Mouse (Mus musculus) spleen, adult 2 months (tissue): Measurements from ENCODE around the gene Phf21b. TPM values are rescaled to one million over a fixed set of nuclear protein-coding genes. Genes with fewer than 3 reads are reported as not detected.

Source experiments
- DNase-seq, 2 experiments: peaks; one replicate each; pipeline versions ENCODE4 v3.0.0 to v3.0.0-alpha.2; 2012 to 2021; ENCODE audit warnings: low spot score in 2 of 2, low read depth in 1 of 2
- H3K27ac ChIP-seq: fragments of 200-500 bp; 2 replicates; pipeline ENCODE4 v1.5.1; 2012; ENCODE audit warnings: low read length, inconsistent platforms; ENCODE audit not compliant: insufficient read depth
- H3K27me3 ChIP-seq: fragments of 200-500 bp; 2 replicates; pipeline ENCODE4 v1.6.1; 2012; ENCODE audit warnings: mild to moderate bottlenecking, moderate library complexity, low read length, inconsistent platforms; ENCODE audit not compliant: control insufficient read depth, insufficient read depth
- H3K36me3 ChIP-seq: fragments of 200-500 bp; 2 replicates; pipeline ENCODE4 v1.6.1; 2012; ENCODE audit warnings: mild to moderate bottlenecking, low read length, inconsistent platforms; ENCODE audit not compliant: control insufficient read depth, insufficient read depth
- H3K4me1 ChIP-seq: fragments of 200-500 bp; 2 replicates; pipeline ENCODE4 v1.6.1; 2011; ENCODE audit warnings: inconsistent platforms; ENCODE audit not compliant: control insufficient read depth, insufficient read depth, insufficient read length
- H3K4me3 ChIP-seq: fragments of 200-500 bp; 2 replicates; pipeline ENCODE4 v1.5.1; 2011; ENCODE audit warnings: mild to moderate bottlenecking, inconsistent platforms; ENCODE audit not compliant: insufficient read depth, insufficient read length; ENCODE audit errors: extremely low read depth
- CTCF ChIP-seq: fragments of 200-500 bp; IDR thresholded peaks from 2 replicates; pipeline ENCODE4 v1.5.1; 2011; ENCODE audit warnings: mild to moderate bottlenecking, inconsistent platforms; ENCODE audit not compliant: insufficient read depth, insufficient read length, insufficient replicate concordance; ENCODE audit errors: extremely low read depth
- POLR2A ChIP-seq: fragments of 200-500 bp; IDR thresholded peaks from 2 replicates; pipeline ENCODE4 v1.6.1; 2011; ENCODE audit warnings: low read depth, low read length, inconsistent platforms
- WGBS: fragments of 180-500 bp; shearing (Covaris S2); methylation state at CpG from one replicate; pipeline ENCODE4 v1.1.7; 2018; 5-methylcytosine and 5-hydroxymethylcytosine counted together
- polyA plus RNA-seq: library from polyadenylated mRNA; depleted of rRNA; stranded (reverse); fragments of >200 nt; gene quantifications from 2 replicates; pipeline ENCODE4 v1.2.3, GENCODE M21; 2012; rRNA removed

Phf21b gene
- polyA plus RNA-seq, 1 experiment, result 2.1 TPM

- no peak for DNase-seq
- WGBS, result 73% methylated on average over 3 of the region's 3 CpGs
- Histone ChIP-seq H3K27ac (no peak overlapping the region), H3K36me3 (no peaks in the 10 kb centered on the region), H3K4me3 (no peak overlapping the region), H3K27me3 (no peaks in the 10 kb centered on the region), H3K4me1 (no peaks in the 10 kb centered on the region)
- no peak for TF ChIP-seq CTCF
- no peak for TF ChIP-seq POLR2A
Observed at GRCm38 (mm10) chr15:84741573-84741972, 114.3 kb downstream of the Phf21b start.

- H3K27me3 ChIP-seq, result no peaks in the 10 kb centered on the region
- no peaks in the 10 kb centered on the region for H3K4me1 ChIP-seq
- no peak overlapping the region for H3K4me3 ChIP-seq
- 91% methylated on average over 7 of the region's 7 CpGs for WGBS
- H3K36me3 ChIP-seq, result no peaks in the 10 kb centered on the region
- DNase-seq, result no peak
- no peak overlapping the region for H3K27ac ChIP-seq
- TF ChIP-seq POLR2A (no peak), CTCF (no peak)
Observed at GRCm38 (mm10) chr15:84738246-84738645, 117.6 kb downstream of the Phf21b start.

- Histone ChIP-seq H3K36me3 (no peaks in the 10 kb centered on the region), H3K4me1 (no peaks in the 10 kb centered on the region), H3K27me3 (no peaks in the 10 kb centered on the region), H3K4me3 (no peak overlapping the region), H3K27ac (no peak overlapping the region)
- no peak for TF ChIP-seq POLR2A
- TF ChIP-seq CTCF, result no peak
- WGBS, result 29% methylated on average over 2 of the region's 4 CpGs
- DNase-seq, result no peak
Observed at GRCm38 (mm10) chr15:84736994-84737346, 118.9 kb downstream of the Phf21b start.

- TF ChIP-seq CTCF (no peak), POLR2A (no peak)
- WGBS, result 91% methylated on average over 11 of the region's 11 CpGs
- no peak overlapping the region for H3K27ac ChIP-seq
- H3K27me3 ChIP-seq, result no peaks in the 10 kb centered on the region
- H3K4me1 ChIP-seq, result no peaks in the 10 kb centered on the region
- H3K4me3 ChIP-seq, result no peak overlapping the region
- no peaks in the 10 kb centered on the region for H3K36me3 ChIP-seq
- no peak for DNase-seq
Observed at GRCm38 (mm10) chr15:84736346-84736993, 119.4 kb downstream of the Phf21b start.

Other genes with a start within 250 kb of the Phf21b start
- 54.6 and 77.8 TPM in 2 replicates for gene Prr5, start 186.4 kb downstream of the Phf21b start, polyA plus RNA-seq
- 0.72 and 1.00 TPM in 2 replicates for gene Arhgap8, start 136.0 kb downstream of the Phf21b start, polyA plus RNA-seq
- 0.21 and 0.25 TPM in 2 replicates for gene Gm29666, start 64.0 kb upstream of the Phf21b start, polyA plus RNA-seq
- gene Nup50, start 67.4 kb upstream of the Phf21b start, polyA plus RNA-seq, result 6.4 and 7.1 TPM in 2 replicates
- 27.1 and 32.8 TPM in 2 replicates for gene 5031439G07Rik, start 132.5 kb upstream of the Phf21b start, polyA plus RNA-seq
- not detected in 2 replicates for gene Upk3a, start 161.1 kb upstream of the Phf21b start, polyA plus RNA-seq
- 3.9 and 4.0 TPM in 2 replicates for gene Fam118a, start 172.9 kb upstream of the Phf21b start, polyA plus RNA-seq